Mouse (Mus musculus): ENCODE results near the gene Dtnb. TPM values are rescaled to one million over a fixed set of nuclear protein-coding genes. Genes with fewer than 3 reads are reported as not detected.

Dtnb gene
- polyA plus RNA-seq, 1 experiment from 2014 or later: 41.6 TPM

GRCm38 (mm10) chr12:3787541-3787940 is 215.4 kb downstream of the Dtnb start:
- peaks cover 40% of the 10 kb centered on the region for H3K27me3 ChIP-seq
- H3K4me3 ChIP-seq (replicated peaks): no peak overlapping the region
- H3K9ac ChIP-seq: no peak overlapping the region
- no peak for ATAC-seq (ENCODE audit: low FRiP score)
- H3K9me3 ChIP-seq: no peaks in the 10 kb centered on the region
- H3K4me1 ChIP-seq: peaks cover 39% of the 10 kb centered on the region
- H3K27ac ChIP-seq: no peak overlapping the region
- H3K4me2 ChIP-seq: no peak overlapping the region
- WGBS: 48% methylated on average over 1 of the region's 1 CpGs
- H3K36me3 ChIP-seq (replicated peaks): no peaks in the 10 kb centered on the region

- no peak for ATAC-seq (ENCODE audit: low FRiP score)
- Histone ChIP-seq H3K9ac (no peak overlapping the region), H3K27me3 (peaks cover 49% of the 10 kb centered on the region), H3K9me3 (no peaks in the 10 kb centered on the region), H3K4me3 (replicated peaks) (no peak overlapping the region), H3K27ac (no peak overlapping the region), H3K4me2 (no peak overlapping the region), H3K4me1 (peaks cover 30% of the 10 kb centered on the region), H3K36me3 (replicated peaks) (no peaks in the 10 kb centered on the region)
- WGBS: 44% methylated on average over 5 of the region's 5 CpGs
These were observed 216.4 kb downstream of the Dtnb start for GRCm38 (mm10) chr12:3788421-3789051.

- H3K27me3 ChIP-seq: peaks cover 53% of the 10 kb centered on the region
- no peak overlapping the region for H3K27ac ChIP-seq
- whole genome bisulfite sequencing: 61% methylated on average over 5 of the region's 5 CpGs
- H3K4me1 ChIP-seq: peaks cover 20% of the 10 kb centered on the region
- H3K36me3 ChIP-seq (replicated peaks): no peaks in the 10 kb centered on the region
- no peak overlapping the region for H3K4me3 ChIP-seq (replicated peaks)
- no peak overlapping the region for H3K9ac ChIP-seq
- H3K9me3 ChIP-seq: no peaks in the 10 kb centered on the region
- ATAC-seq (ENCODE audit: low FRiP score): no peak
- H3K4me2 ChIP-seq: no peak overlapping the region
These were observed 217.5 kb downstream of the Dtnb start for GRCm38 (mm10) chr12:3789626-3790185.

GRCm38 (mm10) chr12:3791257-3791656 is 219.1 kb downstream of the Dtnb start:
- WGBS: 64% methylated on average over 7 of the region's 7 CpGs
- Histone ChIP-seq H3K9me3 (no peaks in the 10 kb centered on the region), H3K27ac (no peak overlapping the region), H3K4me3 (replicated peaks) (no peak overlapping the region), H3K27me3 (peaks cover 46% of the 10 kb centered on the region), H3K4me1 (peaks cover 20% of the 10 kb centered on the region), H3K9ac (no peak overlapping the region), H3K36me3 (replicated peaks) (no peaks in the 10 kb centered on the region), H3K4me2 (peak overlapping the region; percentile 51)
- no peak for ATAC-seq (ENCODE audit: low FRiP score)

GRCm38 (mm10) chr12:3791732-3792131 is 219.6 kb downstream of the Dtnb start:
- Histone ChIP-seq H3K27me3 (peaks cover 41% of the 10 kb centered on the region), H3K27ac (no peak overlapping the region), H3K4me2 (peak overlapping the region; percentile 51), H3K9ac (0 out of 2 replicates have a peak overlapping the region, but pooled peaks have one; percentile 40), H3K36me3 (replicated peaks) (no peaks in the 10 kb centered on the region), H3K4me1 (peaks cover 20% of the 10 kb centered on the region), H3K4me3 (replicated peaks) (peak overlapping the region; percentile 34), H3K9me3 (no peaks in the 10 kb centered on the region)
- peak; percentile 94 for ATAC-seq (ENCODE audit: low FRiP score)
- under 1% methylated on average over 22 of the region's 22 CpGs for WGBS

- H3K27me3 ChIP-seq: peaks cover 36% of the 10 kb centered on the region
- no peaks in the 10 kb centered on the region for H3K9me3 ChIP-seq
- H3K4me3 ChIP-seq (replicated peaks): peak overlapping the region; percentile 34
- H3K4me1 ChIP-seq: peaks cover 15% of the 10 kb centered on the region; the same call in 1 of the 2 replicates
- no peak overlapping the region for H3K27ac ChIP-seq
- no peaks in the 10 kb centered on the region for H3K36me3 ChIP-seq (replicated peaks)
- 19% methylated on average over 8 of the region's 8 CpGs for WGBS
- 0 out of 2 replicates have a peak overlapping the region, but pooled peaks have one; percentile 40 for H3K9ac ChIP-seq
- 0 out of 2 replicates have a peak, but pooled peaks have one; percentile 15 for ATAC-seq (ENCODE audit: low FRiP score)
- peak overlapping the region; percentile 51 for H3K4me2 ChIP-seq
These were observed 220.1 kb downstream of the Dtnb start for GRCm38 (mm10) chr12:3792248-3792647.

GRCm38 (mm10) chr12:3795569-3795968 is 223.4 kb downstream of the Dtnb start:
- Histone ChIP-seq H3K36me3 (replicated peaks) (no peaks in the 10 kb centered on the region), H3K4me3 (replicated peaks) (no peak overlapping the region), H3K9me3 (no peaks in the 10 kb centered on the region), H3K27ac (no peak overlapping the region), H3K4me1 (no peaks in the 10 kb centered on the region), H3K27me3 (peaks cover 29% of the 10 kb centered on the region), H3K9ac (no peak overlapping the region), H3K4me2 (no peak overlapping the region)
- 30% methylated on average over 3 of the region's 4 CpGs for WGBS
- no peak for ATAC-seq (ENCODE audit: low FRiP score)

- Histone ChIP-seq H3K4me1 (no peaks in the 10 kb centered on the region), H3K4me2 (no peak overlapping the region), H3K9ac (no peak overlapping the region), H3K27me3 (peaks cover 15% of the 10 kb centered on the region), H3K36me3 (replicated peaks) (no peaks in the 10 kb centered on the region), H3K27ac (no peak overlapping the region), H3K4me3 (replicated peaks) (no peak overlapping the region), H3K9me3 (no peaks in the 10 kb centered on the region)
- WGBS: 84% methylated on average over 1 of the region's 1 CpGs
- ATAC-seq (ENCODE audit: low FRiP score): no peak
These were observed 227.4 kb downstream of the Dtnb start for GRCm38 (mm10) chr12:3799551-3799950.

- H3K9ac ChIP-seq: peak within 1 kb of the TSS; percentile 92
- H3K27me3 ChIP-seq: peaks cover 31% of the 10 kb centered on the region
- no peaks in the 10 kb centered on the region; the same call in 1 of the 2 replicates for H3K36me3 ChIP-seq (replicated peaks)
- ATAC-seq (ENCODE audit: low FRiP score): peak; percentile 3; the same call in 1 of the 2 replicates
- H3K4me1 ChIP-seq: peaks cover 30% of the 10 kb centered on the region
- no peaks in the 10 kb centered on the region for H3K9me3 ChIP-seq
- 18% methylated on average over 4 of the region's 4 CpGs for WGBS
- peak within 1 kb of the TSS; percentile 89 for H3K4me3 ChIP-seq (replicated peaks)
- peak within 1 kb of the TSS; percentile 80 for H3K4me2 ChIP-seq
- peak within 1 kb of the TSS; percentile 88 for H3K27ac ChIP-seq
These were observed 233.7 kb downstream of the Dtnb start, which contains the start of gene Dnmt3a for GRCm38 (mm10) chr12:3805852-3806251. Gene Dnmt3a, plus strand, starts transcription at chr12:3806007.

GRCm38 (mm10) chr12:3806271-3806684 is 234.1 kb downstream of the Dtnb start:
- H3K27ac ChIP-seq: peak overlapping the region; percentile 88
- WGBS: under 1% methylated on average over 31 of the region's 41 CpGs
- H3K4me1 ChIP-seq: peaks cover 35% of the 10 kb centered on the region
- H3K4me2 ChIP-seq: peak overlapping the region; percentile 80
- H3K9ac ChIP-seq: peak overlapping the region; percentile 92
- peaks cover 31% of the 10 kb centered on the region for H3K27me3 ChIP-seq
- no peaks in the 10 kb centered on the region for H3K9me3 ChIP-seq
- peak; percentile 85 for ATAC-seq (ENCODE audit: low FRiP score)
- peak overlapping the region; percentile 89 for H3K4me3 ChIP-seq (replicated peaks)
- H3K36me3 ChIP-seq (replicated peaks): no peaks in the 10 kb centered on the region; the same call in 1 of the 2 replicates

- peak overlapping the region; percentile 89 for H3K4me3 ChIP-seq (replicated peaks)
- 0% methylated on average over 35 of the region's 141 CpGs for WGBS
- peak overlapping the region; percentile 88 for H3K27ac ChIP-seq
- ATAC-seq (ENCODE audit: low FRiP score): peak; percentile 56
- H3K27me3 ChIP-seq: peaks cover 31% of the 10 kb centered on the region
- peaks cover 41% of the 10 kb centered on the region for H3K4me1 ChIP-seq
- H3K9me3 ChIP-seq: no peaks in the 10 kb centered on the region
- H3K36me3 ChIP-seq (replicated peaks): no peaks in the 10 kb centered on the region; the same call in 1 of the 2 replicates
- H3K9ac ChIP-seq: peak overlapping the region; percentile 92
- peak overlapping the region; percentile 80 for H3K4me2 ChIP-seq
These were observed 234.7 kb downstream of the Dtnb start for GRCm38 (mm10) chr12:3806703-3807547.

Data from forebrain, embryonic 12.5 days (tissue).